Mouse (Mus musculus): Measurements from ENCODE around the gene Ppdpf. TPM values are rescaled to one million over a fixed set of nuclear protein-coding genes. Genes with fewer than 3 reads are reported as not detected.

The Ppdpf gene
- total RNA-seq (2023) = 87.7 TPM

GRCm38 (mm10) chr2:181187121-181188000, at the start of gene Ppdpf:
Ppdpf (plus strand) TSS chr2:181187247.

GRCm38 (mm10) chr2:181156248-181157121, 30.6 kb upstream of the Ppdpf start, which contains the start of gene Eef1a2:
Eef1a2 (minus strand) TSS chr2:181157014.

GRCm38 (mm10) chr2:181202422-181202821, 15.4 kb downstream of the Ppdpf start, which contains the start of gene Ptk6:
Ptk6 (minus strand) TSS chr2:181202789.

GRCm38 (mm10) chr2:181213021-181213445, 26.0 kb downstream of the Ppdpf start, which contains the start of gene Srms:
Srms (minus strand) TSS chr2:181213185.

GRCm38 (mm10) chr2:181219538-181220216, 32.6 kb downstream of the Ppdpf start, which contains the start of gene Fndc11:
Fndc11 (plus strand) TSS chr2:181220013.

Other genes with a start within 250 kb of the Ppdpf start
- gene Nkain4, start 232.5 kb upstream of the Ppdpf start, total RNA-seq (2023) = not detected
- 71.6 TPM for gene Arfgap1, start 220.0 kb upstream of the Ppdpf start, total RNA-seq (2023)
- gene Col20a1, start 200.7 kb upstream of the Ppdpf start, total RNA-seq (2023) = 5.2 TPM
- gene Chrna4, start 143.7 kb upstream of the Ppdpf start, total RNA-seq (2023) = not detected
- gene Kcnq2, start 51.9 kb upstream of the Ppdpf start, total RNA-seq (2023) = not detected
- not detected for gene Eef1a2, start 30.2 kb upstream of the Ppdpf start, total RNA-seq (2023)
- not detected for gene Ptk6, start 15.5 kb downstream of the Ppdpf start, total RNA-seq (2023)
- 0.79 TPM for gene Srms, start 25.9 kb downstream of the Ppdpf start, total RNA-seq (2023)
- not detected for gene Fndc11, start 32.8 kb downstream of the Ppdpf start, total RNA-seq (2023)
- 138 TPM for gene Helz2, start 54.8 kb downstream of the Ppdpf start, total RNA-seq (2023)
- gene Gmeb2, start 100.8 kb downstream of the Ppdpf start, total RNA-seq (2023) = 53.9 TPM
- gene Stmn3, start 127.3 kb downstream of the Ppdpf start, total RNA-seq (2023) = not detected
- gene Rtel1, start 132.5 kb downstream of the Ppdpf start, total RNA-seq (2023) = 115 TPM
- gene Zgpat, start 177.7 kb downstream of the Ppdpf start, total RNA-seq (2023) = 102 TPM
- gene Arfrp1, start 178.2 kb downstream of the Ppdpf start, total RNA-seq (2023) = 82.0 TPM
- gene Lime1, start 192.8 kb downstream of the Ppdpf start, total RNA-seq (2023) = 214 TPM